11 mouse cellular contexts compared by ENCODE assay signal in genomic region chr4:152136112-152136875, GRCm38 (mm10). TPM values are rescaled to one million over a fixed set of nuclear protein-coding genes. Genes with fewer than 3 reads are reported as not detected.
A peak's percentile ranks its signal among the peaks of the same experiment; 100 is the strongest.
DNase-seq lines count a peak whose midpoint lies in the region; ATAC-seq and TF ChIP-seq lines count a peak whose summit lies in the region.
"Had no signal": no experiment of that assay in that cellular context is flagged by ENCODE, and none has a peak within 500 bp of the region (broad histone marks: within the 10 kb centered on the region; RNA-seq: fewer than 3 reads in every experiment).

No protein-coding gene starts in this region.

- ATAC-seq in kidney, embryonic 15.5 days (replicated peaks; ENCODE audit: low FRiP score) = no peak

- no peak for TF ChIP-seq POLR2A in bone marrow macrophage, adult 2 months (IDR thresholded peaks at IDR 0.05; ENCODE audit: borderline replicate concordance, low read depth, low read length)

- DNase-seq in kidney, postnatal 14 days = no peak
- peak; percentile 62 for DNase-seq in thymus, postnatal 4 days
- no peak for DNase-seq in thymus, postnatal 0 days (ENCODE audit: low spot score)
- DNase-seq in MN1 (ENCODE audit: low spot score) = no peak
- DNase-seq in left cerebral cortex, postnatal 36 days (ENCODE audit: low spot score in 2 of 2) = no peak
- DNase-seq: adrenal gland, adult 8-10 months had no signal

- no peak overlapping the region for H3K4me3 ChIP-seq in kidney, embryonic 15.5 days (replicated peaks)
- H3K4me3 ChIP-seq in bone marrow macrophage, adult 2 months (ENCODE audit: insufficient read depth, low read length) = no peak overlapping the region
- H3K4me3 ChIP-seq: neural tube, embryonic 12.5 days had no signal

- no peak overlapping the region for H3K4me2 ChIP-seq in kidney, embryonic 15.5 days
- H3K4me2 ChIP-seq: neural tube, embryonic 12.5 days had no signal

- peak overlapping the region; percentile 10; the same call in 1 of the 2 replicates for H3K27ac ChIP-seq in kidney, embryonic 15.5 days
- no peak overlapping the region for H3K27ac ChIP-seq in bone marrow macrophage, adult 2 months (ENCODE audit: insufficient read depth, low read depth, low read length)
- H3K27ac ChIP-seq: neural tube, embryonic 12.5 days had no signal

- no peaks in the 10 kb centered on the region for H3K9me3 ChIP-seq in kidney, embryonic 15.5 days (replicated peaks)
- H3K9me3 ChIP-seq: neural tube, embryonic 12.5 days had no signal

- peaks cover 48% of the 10 kb centered on the region for H3K4me1 ChIP-seq in kidney, embryonic 15.5 days
- H3K4me1 ChIP-seq in bone marrow macrophage, adult 2 months (ENCODE audit: control insufficient read depth, insufficient read depth, low read length) = peaks cover 6% of the 10 kb centered on the region; the same call in 1 of the 2 replicates

- no peak overlapping the region for H3K9ac ChIP-seq in kidney, embryonic 15.5 days
- H3K9ac ChIP-seq: neural tube, embryonic 12.5 days had no signal

- intact Hi-C loops in left cerebral cortex, postnatal 36 days (cut with DNase I) = no loop called here

- peak; percentile 56; the same call in 1 of the 2 replicates for TF ChIP-seq CTCF in bone marrow macrophage, adult 2 months (IDR thresholded peaks at IDR 0.05; ENCODE audit: low read depth, low read length)

- no peaks in the 10 kb centered on the region for H3K36me3 ChIP-seq in kidney, embryonic 15.5 days
- H3K36me3 ChIP-seq: neural tube, embryonic 12.5 days had no signal

- 23% methylated on average over 6 of the region's 6 CpGs for WGBS in kidney, embryonic 15.5 days

- peaks cover 42% of the 10 kb centered on the region for H3K27me3 ChIP-seq in kidney, embryonic 15.5 days

RNA-seq across cellular contexts. Expression of gene Espn, which starts 15.9 kb away (rescaled TPM):
- polyA plus RNA-seq in kidney, embryonic 15.5 days (2015; fragmentation: Nextera tagmentation; extraction: Ambion mirVana) = 25.5 and 28.1 TPM in 2 replicates
- polyA plus RNA-seq in thymus, postnatal 0 days (2015; fragmentation: Nextera tagmentation; extraction: Ambion mirVana) = 3.2 and 3.6 TPM in 2 replicates
- polyA plus RNA-seq in bone marrow macrophage, adult 2 months (2012; ENCODE audit: insufficient read depth, insufficient read length, missing spikeins) = 0.44 and 0.97 TPM in 2 replicates
- 1 to 10 TPM; 1.4 to 2.0 TPM for total RNA-seq in left cerebral cortex, postnatal 36 days (2021)

RNA-seq across cellular contexts. Expression of gene Tnfrsf25, which starts 20.6 kb away (rescaled TPM):
- polyA plus RNA-seq in kidney, embryonic 15.5 days (2015; fragmentation: Nextera tagmentation; extraction: Ambion mirVana) = 1.5 and 2.4 TPM in 2 replicates
- polyA plus RNA-seq in thymus, postnatal 0 days (2015; fragmentation: Nextera tagmentation; extraction: Ambion mirVana) = 37.7 and 44.1 TPM in 2 replicates
- not detected in 2 replicates for polyA plus RNA-seq in bone marrow macrophage, adult 2 months (2012; ENCODE audit: insufficient read depth, insufficient read length, missing spikeins)
- total RNA-seq in left cerebral cortex, postnatal 36 days (2021) = 10 to 100 TPM in 1 of 2 experiments, 1 to 10 TPM in 1; 8.7 to 10.1 TPM

RNA-seq across cellular contexts. Expression of gene Hes2, which starts 22.4 kb away (rescaled TPM):
- 0.08 and 0.17 TPM in 2 replicates for polyA plus RNA-seq in kidney, embryonic 15.5 days (2015; fragmentation: Nextera tagmentation; extraction: Ambion mirVana)
- 0.21 TPM in 1 of 2 replicates, not detected in the other for polyA plus RNA-seq in thymus, postnatal 0 days (2015; fragmentation: Nextera tagmentation; extraction: Ambion mirVana)
- polyA plus RNA-seq in bone marrow macrophage, adult 2 months (2012; ENCODE audit: insufficient read depth, insufficient read length, missing spikeins) = not detected in 2 replicates
- not detected for total RNA-seq in left cerebral cortex, postnatal 36 days (2021)
- total RNA-seq: adrenal gland, adult 8-10 months had no signal
- polyA plus RNA-seq: frontal cortex, adult 2 months; liver, embryonic 16.5 days had no signal

RNA-seq across cellular contexts. Expression of gene Acot7, which starts 41.6 kb away (rescaled TPM):
- 65.6 and 71.7 TPM in 2 replicates for polyA plus RNA-seq in kidney, embryonic 15.5 days (2015; fragmentation: Nextera tagmentation; extraction: Ambion mirVana)
- 65.1 and 98.8 TPM in 2 replicates for polyA plus RNA-seq in thymus, postnatal 0 days (2015; fragmentation: Nextera tagmentation; extraction: Ambion mirVana)
- 39.0 and 46.2 TPM in 2 replicates for polyA plus RNA-seq in bone marrow macrophage, adult 2 months (2012; ENCODE audit: insufficient read depth, insufficient read length, missing spikeins)
- total RNA-seq in left cerebral cortex, postnatal 36 days (2021) = 100 to 1,000 TPM; 295 to 323 TPM

Comparison
In these comparisons a context has a peak if more than half of its experiments do, and no peak if none do; other contexts are left out.
1. RNA of gene Tnfrsf25, which starts 20.6 kb away (polyA plus RNA-seq): 37.7 to 44.1 TPM in thymus, postnatal 0 days; 1.5 to 2.4 TPM in kidney, embryonic 15.5 days and not detected in bone marrow macrophage, adult 2 months; every median in the first group is over 10 times any median in the second.